Mouse (Mus musculus) CH12.LX (cell line): ENCODE results near the gene Timm23. TPM values are rescaled to one million over a fixed set of nuclear protein-coding genes. Genes with fewer than 3 reads are reported as not detected.
"Not testable (repeated sequence)": the region's sequence is repeated elsewhere in the genome, so short reads cannot be mapped to it uniquely, and the experiment has no call there.

Experiments used
- DNase-seq: peaks from one replicate; pipeline ENCODE4 v3.0.0-alpha.2; 2013; ENCODE audit errors: extremely low read depth
- H3K27ac ChIP-seq: 2 replicates; pipeline ENCODE4 v1.5.1; 2012; ENCODE audit warnings: low read depth, mild to moderate bottlenecking, control low read depth, moderate library complexity; ENCODE audit not compliant: insufficient read depth
- H3K27me3 ChIP-seq: replicated peaks from 2 replicates; pipeline ENCODE3; 2012; ENCODE audit warnings: inconsistent platforms
- H3K36me3 ChIP-seq, 2 experiments: replicated peaks in 1 of 2; 2 replicates each; pipeline versions ENCODE3 to v1.6.1; 2012; ENCODE audit warnings: inconsistent platforms in 1 of 2, low read length in 1 of 2, mild to moderate bottlenecking in 1 of 2, mixed read lengths in 1 of 2, moderate library complexity in 1 of 2; ENCODE audit not compliant: control insufficient read depth in 1 of 2, insufficient read depth in 1 of 2
- H3K4me1 ChIP-seq, 2 experiments: 2 replicates each; pipeline ENCODE4 v1.6.1; 2012; ENCODE audit warnings: inconsistent platforms in 1 of 2, moderate library complexity in 1 of 2; ENCODE audit not compliant: insufficient read depth in 2 of 2, control insufficient read depth in 1 of 2
- H3K4me2 ChIP-seq: 2 replicates; pipeline ENCODE4 v1.6.1; 2012; ENCODE audit warnings: low read depth, mild to moderate bottlenecking, control low read depth; ENCODE audit not compliant: poor library complexity, insufficient read depth, severe bottlenecking
- H3K4me3 ChIP-seq, 3 experiments: fragments of 150-350 bp in 1 of 3; sonication (generic) in 1 of 3; replicated peaks in 1 of 3; 2 replicates each; pipeline versions ENCODE3 to v1.5.1; 2011 to 2012; ENCODE audit warnings: low read depth in 2 of 3, low read length in 2 of 3, mild to moderate bottlenecking in 2 of 3, moderate library complexity in 2 of 3, control low read depth in 1 of 3, improper control_type of control experiment in 1 of 3, inconsistent platforms in 1 of 3, mixed read lengths in 1 of 3; ENCODE audit not compliant: poor library complexity in 1 of 3
- H3K79me2 ChIP-seq: replicated peaks from 2 replicates; pipeline ENCODE4 v1.6.1; 2012; ENCODE audit warnings: mild to moderate bottlenecking, moderate library complexity; ENCODE audit not compliant: control insufficient read depth, poor library complexity, insufficient read depth, severe bottlenecking; ENCODE audit errors: extremely low read depth
- H3K9ac ChIP-seq: 2 replicates; pipeline ENCODE4 v1.6.1; 2012; ENCODE audit warnings: low read depth, mild to moderate bottlenecking, control low read depth, moderate library complexity; ENCODE audit not compliant: insufficient read depth
- H3K9me3 ChIP-seq: replicated peaks from 2 replicates; pipeline ENCODE3; 2012; ENCODE audit warnings: low read length, inconsistent platforms, mixed read lengths
- BHLHE40 ChIP-seq: IDR thresholded peaks from 2 replicates; pipeline ENCODE4 v1.6.1; 2011; ENCODE audit warnings: mild to moderate bottlenecking, low read depth, low read length, improper control_type of control experiment
- ELF1 ChIP-seq: IDR thresholded peaks from 2 replicates; pipeline ENCODE4 v1.6.1; 2014; ENCODE audit warnings: low read depth, mild to moderate bottlenecking, inconsistent platforms, low read length, improper control_type of control experiment
- EP300 ChIP-seq: IDR thresholded peaks from 2 replicates; pipeline ENCODE4 v1.6.1; 2011; ENCODE audit warnings: low read length, improper control_type of control experiment
- JUND ChIP-seq: conservative IDR thresholded peaks from 2 replicates; pipeline ENCODE4 v1.6.1; 2011; ENCODE audit warnings: low read depth, low read length, improper control_type of control experiment
- KAT2A ChIP-seq: IDR thresholded peaks from 2 replicates; pipeline ENCODE4 v1.6.1; 2012; ENCODE audit warnings: low read length, improper control_type of control experiment, inconsistent platforms; ENCODE audit not compliant: insufficient replicate concordance
- MAX ChIP-seq: IDR thresholded peaks from 2 replicates; pipeline ENCODE4 v1.6.1; 2011; ENCODE audit warnings: low read length, improper control_type of control experiment
- MEF2A ChIP-seq: IDR thresholded peaks from 2 replicates; pipeline ENCODE4 v1.6.1; 2014; ENCODE audit warnings: low read depth, mild to moderate bottlenecking, inconsistent platforms, low read length, improper control_type of control experiment, borderline replicate concordance
- MXI1 ChIP-seq: IDR thresholded peaks from 2 replicates; pipeline ENCODE4 v1.6.1; 2011; ENCODE audit warnings: mild to moderate bottlenecking, low read depth, low read length, improper control_type of control experiment
- MYC ChIP-seq: IDR thresholded peaks from 2 replicates; pipeline ENCODE4 v1.6.1; 2011; ENCODE audit warnings: low read depth, mild to moderate bottlenecking, improper control_type of control experiment, low read length
- NRF1 ChIP-seq: IDR thresholded peaks from 2 replicates; pipeline ENCODE4 v1.6.1; 2014; ENCODE audit warnings: low read depth, mild to moderate bottlenecking, inconsistent platforms, low read length, improper control_type of control experiment, moderate library complexity
- PAX5 ChIP-seq: IDR thresholded peaks from 2 replicates; pipeline ENCODE4 v1.6.1; 2012; ENCODE audit warnings: low read length, inconsistent platforms, mixed read lengths
- POLR2A ChIP-seq: IDR thresholded peaks from 2 replicates; pipeline ENCODE4 v1.6.1; 2011; ENCODE audit warnings: low read depth, mild to moderate bottlenecking, improper control_type of control experiment, low read length
- RAD21 ChIP-seq: IDR thresholded peaks from 2 replicates; pipeline ENCODE4 v1.6.1; 2011; ENCODE audit warnings: low read depth, mild to moderate bottlenecking, low read length, improper control_type of control experiment, moderate library complexity
- SMC3 ChIP-seq: IDR thresholded peaks from 2 replicates; pipeline ENCODE4 v1.6.1; 2011; ENCODE audit warnings: low read depth, low read length, improper control_type of control experiment
- TBP ChIP-seq: conservative IDR thresholded peaks from 2 replicates; pipeline ENCODE4 v1.6.1; 2011; ENCODE audit warnings: low read depth, low read length, improper control_type of control experiment
- USF1 ChIP-seq: IDR thresholded peaks from 2 replicates; pipeline ENCODE4 v1.6.1; 2014; ENCODE audit warnings: low read depth, mild to moderate bottlenecking, inconsistent platforms, low read length, improper control_type of control experiment
- ZC3H11A ChIP-seq: IDR thresholded peaks from 2 replicates; pipeline ENCODE4 v1.6.1; 2012; ENCODE audit warnings: low read depth, mild to moderate bottlenecking, inconsistent platforms, low read length, improper control_type of control experiment
- ZKSCAN1 ChIP-seq: IDR thresholded peaks from 2 replicates; pipeline ENCODE4 v1.6.1; 2012; ENCODE audit warnings: low read depth, inconsistent platforms, low read length, improper control_type of control experiment, borderline replicate concordance
- ZMIZ1 ChIP-seq: IDR thresholded peaks from 2 replicates; pipeline ENCODE4 v1.6.1; 2012; ENCODE audit warnings: low read depth, mild to moderate bottlenecking, inconsistent platforms, low read length, improper control_type of control experiment
- dilution Hi-C: fragments of 300-500 bp; cut with MboI; formaldehyde crosslinking; loops from 2 replicates; pipeline ENCODE4 v1.14.3; 2020; ENCODE audit warnings: low sequenced_read_pairs; ENCODE audit not compliant: extremely low pct_unique_long_range_greater_than_20kb, extremely low pct_ligation_motif_present
- in situ Hi-C: fragments of 300-500 bp; cut with MboI; formaldehyde crosslinking; loops from 3 replicates; pipeline ENCODE4 v1.14.3; 2019; ENCODE audit warnings: low sequenced_read_pairs, low pct_ligation_motif_present, low pct_unique_long_range_greater_than_20kb, mixed read lengths
- polyA plus RNA-seq: library from polyadenylated mRNA; unstranded; fragments of >175 nt; gene quantifications from 2 replicates; pipeline ENCODE4 v1.2.1, GENCODE M21; 2012; ENCODE audit warnings: low read depth; ENCODE audit not compliant: insufficient read length
- total RNA-seq, 2 experiments: library from RNA; depleted of rRNA; stranded (reverse); fragments of 300-350 nt in 1 of 2; fragments of >200 nt in 1 of 2; gene quantifications; 2 replicates each; pipeline ENCODE4 v1.2.3; 2012 to 2014

Timm23 gene
- total and polyA plus RNA-seq, 3 experiments, result 285 to 558 (median 495) TPM

DNA sequence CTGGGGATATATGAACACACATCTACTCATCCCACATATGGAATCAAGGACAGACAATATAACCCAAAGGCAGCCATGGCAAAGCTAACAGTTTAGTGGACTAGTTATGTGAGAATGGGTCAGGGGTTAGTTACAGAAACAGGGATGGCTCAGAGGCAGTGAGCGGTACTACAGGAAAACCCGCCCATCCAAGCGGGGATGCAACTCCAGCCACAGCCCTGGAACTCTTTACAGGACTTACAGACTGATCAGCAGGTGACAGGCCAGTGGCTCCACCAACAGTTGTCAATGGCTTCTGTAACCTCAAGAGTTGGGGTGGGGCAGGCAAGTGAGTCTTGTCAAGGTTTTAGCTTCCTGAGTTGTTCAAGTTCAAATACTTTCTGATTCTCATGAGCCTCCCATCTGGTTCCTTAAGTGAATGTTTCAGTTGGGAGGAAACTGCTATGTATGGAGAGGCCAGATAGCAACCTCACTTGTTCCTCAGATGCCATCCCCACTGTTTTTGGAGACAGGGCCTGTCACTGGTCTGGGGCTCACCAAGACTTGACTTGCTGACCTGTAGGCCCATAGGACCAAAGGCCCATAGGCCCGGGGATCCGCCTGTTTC, 61.2 kb downstream of the Timm23 start:
- dilution Hi-C loops (no loop called here), in situ Hi-C loops (no loop called here)
- Histone ChIP-seq H3K79me2 (no peaks in the 10 kb centered on the region), H3K27ac (no peak overlapping the region), H3K27me3 (no peaks in the 10 kb centered on the region), H3K4me2 (no peak overlapping the region), H3K9me3 (no peaks in the 10 kb centered on the region), H3K4me1 (peaks cover 3 to 10% of the 10 kb centered on the region in 2 experiments), H3K36me3 (no peaks in the 10 kb centered on the region), H3K4me3 (no peak overlapping the region), H3K9ac (no peak overlapping the region)
- DNase-seq, result no peak
- TF ChIP-seq POLR2A (no peak), JUND (no peak), ZMIZ1 (no peak), MEF2A (no peak), MAX (no peak), ELF1 (no peak), TBP (no peak), RAD21 (no peak), USF1 (no peak), PAX5 (no peak), NRF1 (no peak), MXI1 (no peak)

DNA sequence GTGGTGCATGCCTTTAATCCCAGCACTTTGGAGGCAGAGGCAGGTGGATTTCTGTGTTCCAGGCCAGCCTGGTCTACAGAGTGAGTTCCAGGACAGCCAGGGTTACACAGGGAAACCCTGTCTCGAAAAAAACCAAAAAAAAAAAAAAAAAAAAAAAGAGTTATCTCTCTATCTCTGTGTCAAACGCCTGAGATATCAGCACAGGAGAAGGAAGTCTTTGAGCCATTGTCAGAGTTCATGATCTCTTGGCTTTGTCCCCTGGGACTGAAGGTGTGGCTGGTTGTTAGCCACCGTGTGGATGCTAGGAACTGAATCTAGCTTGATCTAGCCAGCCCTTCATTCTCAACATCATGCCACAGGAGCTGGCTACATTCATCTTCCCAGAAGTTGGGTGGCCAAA, 65.2 kb downstream of the Timm23 start:
- H3K4me2 ChIP-seq, H3K9me3 ChIP-seq, DNase-seq, dilution Hi-C loops, H3K79me2 ChIP-seq, H3K27ac ChIP-seq, H3K36me3 ChIP-seq, H3K4me1 ChIP-seq, H3K27me3 ChIP-seq, in situ Hi-C loops, H3K9ac ChIP-seq, H3K4me3 ChIP-seq: not testable (repeated sequence)

DNA sequence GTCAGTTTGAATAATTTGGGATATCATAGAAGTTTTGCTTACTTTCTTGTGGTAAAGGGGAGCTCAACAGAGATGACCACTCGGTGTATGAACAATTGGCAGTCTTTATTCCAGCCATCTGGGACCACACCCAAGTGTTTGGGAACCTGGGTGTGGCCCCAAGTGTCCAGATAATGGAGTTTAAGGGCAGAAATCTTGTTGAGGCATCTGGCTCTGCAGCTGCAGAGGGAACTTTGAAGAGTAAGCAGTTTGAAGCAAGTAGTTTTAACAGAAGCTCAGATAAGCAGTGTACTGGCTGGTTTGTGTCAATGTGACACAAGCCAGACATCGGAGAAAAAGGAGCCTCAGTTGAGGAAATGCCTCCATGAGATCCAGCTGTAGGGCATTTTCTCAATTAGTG, 67.4 kb downstream of the Timm23 start:
- Histone ChIP-seq H3K4me2 (no peak overlapping the region; the same call in 1 of the 2 replicates), H3K36me3 (no peaks in the 10 kb centered on the region), H3K4me3 (no peak overlapping the region), H3K27me3 (no peaks in the 10 kb centered on the region), H3K9me3 (no peaks in the 10 kb centered on the region), H3K27ac (no peak overlapping the region), H3K79me2 (no peaks in the 10 kb centered on the region), H3K9ac (no peak overlapping the region), H3K4me1 (peaks cover 0 to 10% of the 10 kb centered on the region in 2 experiments; a peak in 2 of 4 replicates)
- DNase-seq, result no peak
- dilution Hi-C loops (no loop called here), in situ Hi-C loops (no loop called here)
- TF ChIP-seq SMC3 (no peak), ZMIZ1 (no peak), MAX (no peak), POLR2A (no peak), BHLHE40 (no peak), MYC (no peak), KAT2A (no peak), ZC3H11A (no peak), ELF1 (no peak), EP300 (no peak), ZKSCAN1 (no peak)
